Mouse (Mus musculus) adrenal gland, postnatal 14 days (tissue): ENCODE measurements around the gene Tmem200c. TPM values are rescaled to one million over a fixed set of nuclear protein-coding genes. Genes with fewer than 3 reads are reported as not detected.

Experiments used
- DNase-seq: peaks from one replicate; pipeline ENCODE4 v3.0.0; 2021; ENCODE audit warnings: mixed read lengths
- long read RNA-seq, 2 experiments: library from polyadenylated mRNA; stranded (forward); transcript quantifications; one replicate each; pipeline ENCODE4 v2.0.0; 2021
- total RNA-seq: library from RNA; stranded (reverse); gene quantifications from 2 replicates; pipeline ENCODE4 v1.2.3, GENCODE M21; 2021

Gene Tmem200c
- 0.70 and 0.90 TPM in 2 replicates for total RNA-seq
- long read RNA-seq, experiment 1: 0 reads
- long read RNA-seq, experiment 2: 0 reads

DNA sequence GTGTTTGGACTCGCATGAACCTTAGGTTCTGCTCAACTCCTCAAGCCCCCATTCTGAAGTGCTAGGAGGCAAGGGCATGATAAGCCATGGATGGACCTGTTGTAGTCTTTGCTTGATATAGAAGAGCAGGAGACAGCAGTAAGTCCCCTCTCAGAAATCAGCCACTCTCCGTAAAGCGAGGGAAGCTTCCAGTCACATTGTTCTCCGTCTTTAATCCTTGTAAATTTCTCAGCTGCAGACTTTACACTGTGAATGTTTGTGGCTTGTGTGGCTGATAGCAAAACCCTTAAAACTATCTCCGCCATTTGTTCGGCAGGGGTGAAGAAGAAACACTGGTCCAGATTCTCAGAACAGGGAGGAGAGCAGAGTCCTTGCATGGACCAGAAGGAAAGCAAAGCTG lies at the start of gene Tmem200c:
Gene Tmem200c (plus strand): TSS at position 301 of the 400 bp plus-strand sequence.
- DNase-seq: no peak

DNA sequence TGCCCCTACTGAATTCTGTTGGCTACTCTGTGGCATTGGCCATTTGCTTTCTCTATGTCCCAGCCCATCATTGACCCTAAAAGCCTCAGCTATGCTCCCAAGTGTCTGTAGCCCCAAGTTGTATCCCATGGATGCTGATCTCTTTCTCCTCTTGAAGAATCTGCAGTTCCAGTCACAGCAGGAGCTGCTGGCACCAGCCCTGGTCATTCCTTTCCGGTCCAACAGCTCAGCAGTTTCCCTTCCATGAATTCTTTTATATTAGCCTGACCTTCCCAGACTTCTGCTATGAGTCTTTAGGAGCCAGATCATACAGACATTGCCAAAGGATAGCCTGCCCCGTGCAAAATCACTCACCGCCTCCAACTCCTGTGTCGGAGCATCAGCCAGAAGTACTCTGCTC lies 32.7 kb upstream of the Tmem200c start:
- DNase-seq: no peak

DNA sequence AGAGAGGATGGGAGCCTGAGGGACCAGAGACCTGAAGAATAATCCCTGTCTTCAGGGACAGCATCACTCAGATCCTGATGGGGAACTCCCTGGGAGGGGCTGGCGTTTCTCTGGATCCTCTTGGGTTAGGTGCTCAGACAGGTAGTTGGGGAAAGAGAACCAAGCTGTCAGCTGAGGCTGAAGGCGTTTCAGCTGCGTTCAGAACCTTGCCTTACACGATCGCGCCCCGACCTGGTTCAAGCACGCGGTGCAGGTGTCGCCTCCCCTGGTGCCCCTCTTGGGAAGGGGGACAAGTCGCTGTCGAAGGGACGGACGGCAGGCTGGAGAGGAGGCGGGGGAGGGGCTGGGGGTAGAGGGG lies 10.2 kb downstream of the Tmem200c start:
- no peak for DNase-seq

DNA sequence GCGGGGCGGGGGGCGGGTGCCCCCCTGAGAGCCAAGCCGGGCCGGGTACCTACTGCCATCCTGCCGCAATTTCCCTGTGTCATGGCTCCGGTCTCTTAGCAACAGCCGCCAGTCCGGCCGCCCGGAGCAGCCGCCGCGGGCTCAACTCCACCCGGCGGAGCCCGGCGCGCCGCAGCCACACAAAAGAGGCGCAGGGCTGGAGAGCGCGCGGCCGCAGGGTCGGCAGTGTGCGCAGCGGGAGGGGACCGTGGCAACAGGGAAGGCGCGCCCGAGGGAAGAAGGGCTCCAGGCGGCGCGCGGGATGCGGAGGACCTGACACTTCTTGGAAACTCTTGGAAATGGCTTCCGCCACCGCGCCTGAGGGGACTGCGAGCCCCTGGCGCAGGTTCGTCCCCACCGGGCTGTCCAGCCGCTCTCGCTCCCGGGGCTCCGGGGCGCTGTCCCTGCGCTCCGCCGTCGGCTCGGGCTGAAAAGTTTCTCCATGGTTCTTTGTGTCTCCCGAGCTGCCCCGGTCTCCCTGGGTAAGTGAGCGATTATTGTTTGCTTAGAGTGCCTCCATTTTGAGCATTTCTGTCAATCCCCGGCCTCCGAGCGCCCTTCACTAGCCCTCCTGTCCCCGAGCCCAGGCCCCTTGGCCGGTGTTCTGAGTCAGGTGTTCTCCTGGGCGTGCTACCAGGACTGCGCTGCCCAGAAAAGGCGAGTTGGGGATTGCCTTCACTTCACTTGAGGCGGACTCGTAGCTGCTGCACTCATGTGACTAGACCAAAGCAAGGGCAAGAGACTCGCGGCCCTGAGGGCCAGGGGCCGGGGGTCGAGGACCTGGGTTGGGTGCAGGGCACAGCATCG lies 10.8 kb downstream of the Tmem200c start:
- peak; percentile 51 for DNase-seq

DNA sequence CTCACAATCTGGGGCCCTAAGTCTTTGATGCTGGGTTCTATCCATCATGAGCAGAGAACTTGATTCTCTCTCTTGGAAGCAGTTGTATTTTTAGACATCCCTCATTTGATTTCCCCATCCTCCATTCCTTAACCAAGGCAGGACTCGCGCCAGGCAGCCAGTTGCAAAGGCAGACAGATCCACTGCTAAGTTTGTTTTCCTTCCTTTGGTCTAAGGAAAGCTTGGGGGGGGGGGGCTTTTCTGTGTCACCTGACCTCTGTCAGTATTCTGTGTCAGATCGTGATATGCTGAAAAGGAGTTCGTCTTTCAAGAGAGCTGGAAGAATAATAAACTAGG lies 11.4 kb downstream of the Tmem200c start:
- DNase-seq: peak; percentile 8

DNA sequence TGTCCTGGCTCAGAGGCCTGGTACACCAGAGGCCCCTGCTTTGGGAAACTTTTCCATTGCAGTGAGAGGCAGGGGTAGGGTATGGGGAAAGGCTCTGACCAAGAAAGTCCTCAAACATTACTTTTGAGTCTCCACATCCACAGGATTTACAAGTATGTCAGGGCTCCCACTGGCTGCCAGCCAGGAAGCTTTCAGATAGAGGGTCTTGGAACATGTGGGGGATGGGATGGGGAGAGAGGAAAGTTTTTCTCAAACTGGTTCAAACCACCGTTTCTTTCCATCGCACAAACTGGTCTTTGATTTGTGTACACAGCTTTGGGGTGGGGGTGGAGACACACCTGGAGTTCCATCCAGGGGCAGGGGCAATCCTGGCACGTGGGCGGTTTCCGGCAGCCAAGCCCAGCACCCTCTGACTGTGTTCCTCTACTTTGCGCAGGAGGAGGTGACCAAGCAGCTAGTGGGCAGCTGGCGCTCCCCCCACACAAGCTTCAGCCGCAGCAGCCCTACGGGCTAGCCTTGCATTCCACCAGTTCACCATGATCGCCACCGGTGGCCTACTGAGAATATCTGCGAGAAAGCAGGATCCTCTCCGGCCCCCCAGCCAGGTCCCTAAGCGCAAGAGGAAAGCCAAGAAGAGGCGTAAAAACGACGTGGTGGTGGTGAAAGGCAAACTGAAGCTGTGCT lies 13.6 kb downstream of the Tmem200c start:
- no peak for DNase-seq

DNA sequence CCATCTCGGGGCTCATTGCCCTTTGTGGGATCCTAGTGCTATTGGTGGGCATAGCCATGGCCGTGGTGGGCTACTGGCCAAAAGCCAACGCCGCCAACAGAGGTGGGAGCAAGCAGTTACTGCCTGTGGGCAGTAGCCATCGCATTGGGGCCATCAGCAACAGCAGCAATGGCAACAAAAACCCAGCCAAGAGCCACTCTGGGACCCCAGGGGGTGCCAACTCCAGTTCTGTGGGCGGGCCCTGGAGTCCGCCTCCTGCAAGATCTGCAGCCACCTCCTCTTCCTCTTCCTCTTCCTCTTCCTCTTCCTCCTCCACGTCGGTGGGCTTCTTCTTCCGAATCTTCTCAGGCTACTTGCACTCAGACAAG lies 14.1 kb downstream of the Tmem200c start:
- DNase-seq: peak; percentile 7

DNA sequence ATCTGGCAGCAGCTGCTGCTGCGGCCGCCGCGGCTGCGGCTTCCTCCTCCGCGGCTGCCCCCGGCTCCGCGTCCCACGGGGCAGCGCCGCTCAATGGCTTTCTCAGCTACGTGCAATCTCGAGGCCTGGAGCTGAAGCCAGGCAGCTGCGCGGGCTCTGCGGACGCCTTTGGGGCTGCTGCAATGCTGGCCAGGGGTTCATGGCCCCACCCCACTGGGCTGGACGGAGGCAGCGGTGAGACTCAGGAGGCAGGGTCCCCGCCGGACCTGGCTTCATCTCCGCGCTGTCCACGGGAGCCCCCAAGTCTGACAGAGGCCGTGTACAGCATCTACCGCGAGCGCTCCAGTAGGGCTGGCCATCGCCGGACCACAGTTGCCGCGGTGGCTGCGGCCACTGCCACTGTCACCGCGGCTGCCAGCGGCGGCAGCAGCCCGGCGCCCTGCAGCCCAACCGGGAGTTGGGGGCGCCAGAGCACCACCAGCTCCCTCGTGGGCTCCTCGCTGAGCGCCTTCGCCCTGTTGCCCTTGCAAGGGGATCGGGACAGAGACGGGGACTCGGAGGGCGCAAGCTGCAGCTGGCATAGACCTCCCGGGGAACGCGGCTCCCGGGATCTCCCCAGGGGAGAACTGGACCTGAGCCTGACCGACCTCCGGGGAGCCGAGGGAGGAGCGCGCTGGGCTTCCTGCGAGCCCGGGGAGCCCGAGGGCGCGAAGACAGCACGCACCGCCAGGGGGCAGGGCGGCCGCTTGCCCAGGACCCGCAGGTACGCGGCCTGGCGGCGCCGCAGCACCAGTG lies 14.9 kb downstream of the Tmem200c start:
- DNase-seq: peak; percentile 84

DNA sequence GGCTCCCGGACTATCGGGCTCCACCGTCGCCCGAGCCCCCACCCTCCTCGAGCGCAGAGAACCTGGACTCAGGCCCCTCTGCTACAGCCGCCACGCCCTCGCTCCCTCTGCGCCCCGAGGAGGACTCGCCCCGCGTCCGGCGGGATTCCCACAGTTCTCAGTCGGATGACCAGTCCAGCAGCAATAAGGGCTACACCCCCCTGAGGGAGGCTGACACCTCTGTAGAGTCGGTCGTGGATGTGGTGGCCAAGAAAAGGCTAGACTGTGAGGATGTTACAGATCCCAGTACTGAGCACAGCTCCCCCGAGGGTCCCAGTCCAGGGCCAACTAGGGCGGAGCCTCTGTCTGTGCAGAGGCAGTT lies 15.4 kb downstream of the Tmem200c start:
- no peak for DNase-seq

DNA sequence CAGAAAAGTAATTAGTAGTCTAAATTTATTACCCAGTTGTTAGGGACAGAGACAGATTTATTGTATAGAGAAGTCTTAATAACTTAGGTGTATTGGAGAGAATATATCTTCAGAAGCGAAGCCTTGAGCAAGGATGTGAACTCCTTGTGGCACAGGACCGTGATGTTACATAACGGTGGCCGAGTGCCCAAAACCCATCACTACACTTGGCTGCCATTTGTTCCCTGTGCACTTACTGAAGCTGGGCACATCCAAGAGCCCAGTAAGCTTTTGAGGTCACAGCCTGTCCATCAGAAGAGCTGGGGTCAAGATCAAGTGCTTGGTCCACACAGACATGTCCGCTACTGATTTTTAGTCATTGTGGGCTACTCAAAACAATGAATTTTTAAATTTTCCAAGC lies 19.5 kb downstream of the Tmem200c start:
- peak; percentile 61 for DNase-seq

DNA sequence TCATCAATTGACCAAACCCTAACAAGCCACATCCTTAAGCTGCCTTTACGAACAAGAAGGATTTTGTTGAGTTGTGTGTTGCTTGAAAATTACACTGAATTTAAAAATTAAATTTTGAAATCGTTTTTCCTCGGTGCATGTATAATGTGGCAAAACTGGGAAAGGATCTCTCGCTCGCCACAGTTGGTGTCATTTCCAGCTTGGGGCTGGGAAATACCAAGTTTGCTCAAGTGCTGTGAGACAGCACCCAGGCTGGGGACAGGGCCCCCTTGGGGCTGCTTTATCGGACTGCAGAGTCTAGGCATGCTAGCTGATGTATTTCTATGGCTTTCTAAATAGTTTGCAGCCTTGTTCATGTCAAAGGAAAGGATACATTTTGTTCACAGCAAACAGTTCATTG lies 22.3 kb downstream of the Tmem200c start:
- DNase-seq: no peak

DNA sequence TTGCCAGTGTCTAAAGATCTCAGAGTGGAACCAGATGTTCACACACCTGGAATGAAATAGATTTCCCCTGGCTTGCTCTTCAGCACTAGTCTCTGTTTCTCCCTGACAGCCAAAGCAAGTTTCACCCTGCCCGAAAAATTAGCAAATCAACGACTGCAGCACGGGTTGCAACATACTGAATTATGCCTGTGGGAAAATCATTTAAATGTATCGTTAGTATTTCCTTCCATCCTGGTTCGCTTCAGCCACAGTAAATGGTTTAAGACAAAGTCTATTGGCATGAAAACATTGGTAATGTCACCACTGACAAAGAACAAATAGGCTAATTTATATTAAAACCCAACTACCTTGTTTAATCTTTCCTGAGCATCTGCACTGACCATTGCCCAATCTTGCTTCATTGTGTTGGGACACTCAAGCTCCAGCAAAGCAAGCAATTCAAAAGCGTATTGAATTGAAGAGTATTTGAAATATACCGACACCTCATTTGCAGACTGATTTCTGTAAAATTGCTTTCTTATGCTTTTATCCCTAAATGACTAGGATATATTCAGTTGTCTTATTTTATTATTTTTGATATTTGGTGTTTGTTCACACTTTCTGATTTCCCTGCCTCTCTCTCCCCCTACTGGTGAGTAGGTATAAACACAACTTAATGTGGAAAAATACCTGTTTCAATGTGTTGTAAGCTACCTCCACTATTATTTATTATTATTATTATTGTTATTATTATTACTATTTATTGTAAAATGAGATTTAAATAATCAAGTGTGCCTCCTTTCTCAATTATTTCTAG lies 25.9 kb downstream of the Tmem200c start:
- DNase-seq: no peak

DNA sequence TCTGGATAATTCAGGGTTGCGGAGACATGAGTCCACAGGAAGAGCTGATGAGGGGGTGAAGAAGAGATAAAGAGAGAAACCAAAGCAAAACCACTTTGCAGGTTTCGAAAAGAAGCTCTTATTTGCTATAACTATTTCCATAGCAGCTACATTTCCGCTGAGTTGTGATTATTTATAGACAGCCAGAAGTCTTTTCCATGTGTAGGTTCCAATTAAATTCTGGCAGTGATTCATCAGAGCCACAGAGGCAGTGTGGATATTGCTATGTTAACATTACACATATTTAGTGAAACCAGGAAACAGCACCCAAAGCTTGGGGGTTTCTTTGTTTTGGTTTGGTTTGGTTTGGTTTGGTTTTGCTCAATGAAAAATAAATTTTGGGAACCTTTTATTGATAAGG lies 37.8 kb downstream of the Tmem200c start:
- DNase-seq: no peak

DNA sequence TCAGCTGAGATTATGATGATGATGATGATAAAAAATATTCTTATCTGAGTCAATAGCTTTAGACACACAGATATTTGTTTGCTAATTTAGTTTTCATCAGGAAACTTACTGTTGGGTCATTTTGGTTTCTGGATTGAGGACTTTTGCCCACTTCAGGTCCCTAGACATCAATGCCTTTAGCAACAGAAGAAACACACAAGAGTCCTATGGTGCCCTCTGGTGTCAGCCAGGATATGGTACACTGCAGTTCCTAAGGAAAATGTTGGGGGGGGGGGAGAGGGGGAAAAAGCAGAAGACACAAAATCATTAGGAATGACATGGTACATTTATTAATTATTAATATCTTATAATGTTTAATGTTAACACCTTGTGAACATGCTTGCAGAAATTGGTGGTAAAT lies 42.0 kb downstream of the Tmem200c start:
- peak; percentile 25 for DNase-seq

DNA sequence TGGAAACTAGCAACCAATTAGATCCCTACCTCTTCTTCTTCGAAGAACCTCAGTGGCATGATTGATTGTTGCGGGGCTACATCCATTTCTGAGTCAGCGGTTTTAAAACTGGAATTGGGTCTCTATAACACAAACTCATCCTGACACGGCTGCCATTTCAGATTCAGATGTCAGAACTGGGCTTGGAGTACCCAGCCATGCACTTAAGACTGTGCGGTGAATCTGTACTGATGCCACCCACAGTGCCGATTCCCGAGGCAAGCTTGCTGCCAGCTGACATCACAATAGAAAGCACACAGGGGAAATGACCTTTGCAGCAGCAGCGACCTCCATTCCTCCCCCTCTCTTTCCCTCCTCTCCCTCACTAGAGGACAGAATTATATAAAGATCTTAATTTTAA lies 47.6 kb downstream of the Tmem200c start:
- DNase-seq: no peak

DNA sequence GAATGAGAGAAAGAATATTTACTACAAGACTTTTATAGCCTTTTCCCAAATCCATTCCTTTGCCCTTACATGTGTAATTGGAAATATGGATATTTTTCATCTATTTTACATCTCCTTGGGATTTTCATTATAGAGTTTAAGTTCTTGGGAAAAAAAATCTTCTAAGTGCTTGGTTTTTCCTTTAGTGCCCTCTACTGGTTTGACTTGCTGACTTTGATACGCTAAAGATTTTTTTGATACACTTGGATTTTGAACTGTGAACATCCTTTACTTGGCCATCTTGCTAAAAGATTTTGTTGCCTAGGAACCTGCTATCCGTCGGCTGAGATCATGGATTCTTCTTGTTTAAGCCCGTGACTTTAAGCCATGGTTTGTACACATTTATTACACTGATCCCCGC lies 48.8 kb downstream of the Tmem200c start:
- no peak for DNase-seq

DNA sequence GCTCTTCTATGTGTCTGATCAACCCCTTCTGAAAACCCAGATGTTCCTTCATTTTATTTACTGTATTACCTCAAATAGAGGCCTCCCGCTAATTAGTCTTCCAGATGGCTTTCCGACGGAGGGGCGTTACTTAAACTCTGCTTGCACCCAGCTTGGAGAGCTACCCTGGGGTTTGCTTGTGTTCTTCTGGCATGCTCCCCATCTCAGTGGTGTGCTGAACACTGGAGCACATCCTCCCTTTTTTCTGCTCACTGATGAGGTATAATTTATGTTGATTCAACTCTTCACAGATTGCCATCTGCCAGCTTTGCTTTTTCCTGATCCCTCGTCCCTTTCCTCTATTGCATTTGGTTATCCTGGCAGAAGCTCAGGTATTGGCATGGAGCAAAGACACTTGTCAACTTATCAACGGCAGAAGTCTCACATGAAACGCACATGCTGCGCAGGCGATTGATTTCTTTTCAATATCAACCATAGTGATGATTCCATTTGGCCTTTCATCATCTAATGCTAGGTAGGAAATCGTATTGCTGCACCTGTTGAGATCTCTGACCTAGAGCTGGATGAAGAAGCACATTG lies 49.6 kb downstream of the Tmem200c start:
- DNase-seq: no peak

DNA sequence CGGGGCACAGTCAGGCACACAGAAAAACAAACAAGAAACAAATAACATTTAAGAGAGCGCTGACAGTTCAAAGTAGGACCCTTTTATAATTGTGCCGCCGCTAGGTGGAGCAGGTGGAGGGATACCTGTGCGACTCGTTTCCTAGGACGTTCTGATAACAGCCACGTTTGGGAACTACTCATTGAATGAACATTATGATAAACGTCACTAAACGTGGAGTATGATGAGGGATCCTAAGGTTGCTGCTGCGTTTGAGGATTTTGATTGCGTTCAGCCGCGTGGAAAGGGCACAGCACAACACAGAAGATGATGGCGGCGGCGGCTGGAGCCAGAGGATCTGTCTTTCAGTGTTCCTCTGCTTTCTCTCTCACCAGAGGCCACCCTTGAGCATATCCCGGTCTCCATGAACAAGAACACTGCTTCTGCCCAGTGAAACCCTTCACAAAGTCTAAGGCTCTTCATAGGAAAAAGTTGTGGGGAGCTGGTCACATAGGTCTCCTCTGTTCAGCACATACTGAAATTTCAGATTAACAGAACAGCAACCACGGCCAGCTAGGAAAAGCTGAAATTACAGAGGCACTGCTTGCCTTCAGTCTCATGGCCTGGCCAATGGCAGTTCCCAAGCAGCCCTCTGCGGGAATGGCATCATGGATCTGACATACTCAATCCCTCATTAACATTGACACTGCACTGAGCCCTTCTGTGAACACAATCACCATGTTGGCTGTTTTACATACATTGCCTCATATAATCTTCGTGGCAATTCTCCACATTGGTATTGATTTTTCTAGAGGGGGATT lies 55.5 kb downstream of the Tmem200c start:
- peak; percentile 23 for DNase-seq

DNA sequence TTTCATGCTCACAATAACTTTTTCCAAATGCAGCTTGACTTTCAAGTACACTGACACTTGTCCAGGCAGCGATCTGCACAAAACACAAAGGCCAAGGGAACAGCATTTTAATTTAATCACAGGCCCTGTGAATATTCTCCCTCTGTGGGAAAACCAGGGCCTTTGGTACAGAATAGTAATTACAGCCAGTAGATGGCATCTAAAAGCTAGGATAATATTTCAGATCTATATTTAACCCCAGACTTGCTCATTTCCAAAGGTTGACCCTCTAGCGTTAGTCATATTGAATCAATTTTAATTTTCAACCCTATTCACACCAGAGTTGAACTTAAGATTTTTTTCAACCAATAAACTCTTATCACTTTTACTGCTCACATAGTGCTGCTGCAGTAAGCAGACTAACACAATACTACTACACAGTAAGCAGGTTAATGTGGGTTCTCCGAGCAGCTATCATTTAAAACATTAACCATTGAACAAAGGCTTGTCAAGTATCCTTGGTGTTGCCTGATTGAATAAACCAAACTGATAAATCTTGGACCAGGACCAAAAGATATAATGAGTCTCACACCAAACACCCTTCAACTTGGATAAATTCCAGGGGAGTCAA lies 57.2 kb downstream of the Tmem200c start:
- DNase-seq: no peak

DNA sequence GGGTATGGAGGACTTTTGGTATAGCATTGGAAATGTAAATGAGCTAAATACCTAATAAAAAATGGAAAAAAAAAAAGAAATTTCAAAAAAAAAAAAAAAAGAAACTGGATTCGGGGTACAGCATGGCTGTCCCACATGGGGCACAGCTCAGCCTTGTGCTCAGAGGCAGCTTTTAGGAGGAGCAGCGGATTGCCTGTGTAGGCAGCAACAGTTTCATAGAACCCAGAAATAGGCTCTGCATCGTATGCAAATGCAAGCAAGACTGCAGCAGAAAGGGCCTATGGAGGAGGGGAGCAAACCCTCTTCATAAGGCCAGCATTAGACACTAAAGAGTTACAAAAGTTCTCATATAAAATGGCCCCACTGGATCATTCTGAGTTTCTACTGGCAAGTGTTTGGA lies 64.2 kb downstream of the Tmem200c start:
- no peak for DNase-seq
